Mouse (Mus musculus): ENCODE measurements around the gene Dnah7c. TPM values are rescaled to one million over a fixed set of nuclear protein-coding genes. Genes with fewer than 3 reads are reported as not detected.
"Not testable (repeated sequence)": the region's sequence is repeated elsewhere in the genome, so short reads cannot be mapped to it uniquely, and the experiment has no call there.

Dnah7c gene
- polyA plus RNA-seq (2016; fragmentation: Nextera tagmentation; extraction: Ambion mirVana), result 0.09 and 0.23 TPM in 2 replicates

- Histone ChIP-seq H3K9me3 (no peaks in the 10 kb centered on the region), H3K27me3 (ENCODE audit: insufficient read depth, poor library complexity, severe bottlenecking) (no peaks in the 10 kb centered on the region), H3K4me3 (peak within 1 kb of the TSS; percentile 72), H3K36me3 (no peaks in the 10 kb centered on the region), H3K4me1 (peaks cover 8% of the 10 kb centered on the region; the same call in 1 of the 2 replicates), H3K27ac (peak within 1 kb of the TSS; percentile 74; the same call in 1 of the 2 replicates)
- WGBS, result 9% methylated on average over 30 of the region's 30 CpGs
- DNase-seq (ENCODE audit: low spot score), result peak; percentile 79
These were observed at the start of gene Dnah7c for GRCm38 (mm10) chr1:46425137-46425925. TSS of gene Dnah7c (plus strand) at chr1:46425592.

- H3K9me3 ChIP-seq; DNase-seq (ENCODE audit: low spot score); H3K27ac ChIP-seq; H3K4me1 ChIP-seq; H3K27me3 ChIP-seq (ENCODE audit: insufficient read depth, poor library complexity, severe bottlenecking); H3K36me3 ChIP-seq; H3K4me3 ChIP-seq: not testable (repeated sequence)
- 86% methylated on average over 3 of the region's 3 CpGs for WGBS
These were observed 44.8 kb upstream of the Dnah7c start for GRCm38 (mm10) chr1:46380641-46381040.

GRCm38 (mm10) chr1:46394681-46395297, 30.6 kb upstream of the Dnah7c start:
- 72% methylated on average over 3 of the region's 4 CpGs for WGBS
- H3K36me3 ChIP-seq; H3K9me3 ChIP-seq; H3K4me1 ChIP-seq; DNase-seq (ENCODE audit: low spot score); H3K27me3 ChIP-seq (ENCODE audit: insufficient read depth, poor library complexity, severe bottlenecking); H3K4me3 ChIP-seq; H3K27ac ChIP-seq: not testable (repeated sequence)

GRCm38 (mm10) chr1:46408324-46409115, 16.9 kb upstream of the Dnah7c start:
- Histone ChIP-seq H3K4me3 (no peak overlapping the region), H3K9me3 (no peaks in the 10 kb centered on the region), H3K36me3 (no peaks in the 10 kb centered on the region), H3K27ac (no peak overlapping the region), H3K4me1 (no peaks in the 10 kb centered on the region), H3K27me3 (ENCODE audit: insufficient read depth, poor library complexity, severe bottlenecking) (no peaks in the 10 kb centered on the region)
- DNase-seq (ENCODE audit: low spot score), result no peak
- 80% methylated on average over 6 of the region's 6 CpGs for WGBS

- not testable (repeated sequence) for H3K4me3 ChIP-seq; H3K27ac ChIP-seq; H3K4me1 ChIP-seq; H3K36me3 ChIP-seq; H3K9me3 ChIP-seq; H3K27me3 ChIP-seq (ENCODE audit: insufficient read depth, poor library complexity, severe bottlenecking); DNase-seq (ENCODE audit: low spot score)
- 77% methylated on average over 7 of the region's 7 CpGs for WGBS
These were observed 10.6 kb upstream of the Dnah7c start for GRCm38 (mm10) chr1:46414798-46415197.

GRCm38 (mm10) chr1:46416946-46417345, 8.4 kb upstream of the Dnah7c start:
- not testable (repeated sequence) for DNase-seq (ENCODE audit: low spot score); H3K9me3 ChIP-seq; H3K36me3 ChIP-seq; H3K4me3 ChIP-seq; H3K27ac ChIP-seq; H3K27me3 ChIP-seq (ENCODE audit: insufficient read depth, poor library complexity, severe bottlenecking); H3K4me1 ChIP-seq
- 16% methylated on average over 3 of the region's 3 CpGs for WGBS

GRCm38 (mm10) chr1:46418966-46419365, 6.4 kb upstream of the Dnah7c start:
- H3K9me3 ChIP-seq; H3K27me3 ChIP-seq (ENCODE audit: insufficient read depth, poor library complexity, severe bottlenecking); H3K36me3 ChIP-seq; DNase-seq (ENCODE audit: low spot score); H3K4me3 ChIP-seq; H3K27ac ChIP-seq; H3K4me1 ChIP-seq: not testable (repeated sequence)
- 84% methylated on average over 4 of the region's 4 CpGs for WGBS

- Histone ChIP-seq H3K36me3 (no peaks in the 10 kb centered on the region), H3K9me3 (no peaks in the 10 kb centered on the region), H3K27ac (no peak overlapping the region), H3K4me3 (no peak overlapping the region), H3K27me3 (ENCODE audit: insufficient read depth, poor library complexity, severe bottlenecking) (no peaks in the 10 kb centered on the region), H3K4me1 (peaks cover 8% of the 10 kb centered on the region; the same call in 1 of the 2 replicates)
- 78% methylated on average over 2 of the region's 2 CpGs for WGBS
- no peak for DNase-seq (ENCODE audit: low spot score)
These were observed 3.0 kb downstream of the Dnah7c start for GRCm38 (mm10) chr1:46428401-46428800.

- WGBS, result 79% methylated on average over 1 of the region's 1 CpGs
- not testable (repeated sequence) for H3K4me1 ChIP-seq; H3K9me3 ChIP-seq; H3K27me3 ChIP-seq (ENCODE audit: insufficient read depth, poor library complexity, severe bottlenecking); H3K4me3 ChIP-seq; H3K27ac ChIP-seq; DNase-seq (ENCODE audit: low spot score); H3K36me3 ChIP-seq
These were observed 89.3 kb downstream of the Dnah7c start for GRCm38 (mm10) chr1:46514671-46515070.

- Histone ChIP-seq H3K27ac (no peak overlapping the region), H3K4me1 (no peaks in the 10 kb centered on the region), H3K27me3 (ENCODE audit: insufficient read depth, poor library complexity, severe bottlenecking) (no peaks in the 10 kb centered on the region), H3K36me3 (no peaks in the 10 kb centered on the region), H3K4me3 (no peak overlapping the region), H3K9me3 (no peaks in the 10 kb centered on the region)
- no peak for DNase-seq (ENCODE audit: low spot score)
These were observed 95.6 kb downstream of the Dnah7c start for GRCm38 (mm10) chr1:46521032-46521431.

- not testable (repeated sequence) for H3K4me3 ChIP-seq; H3K27ac ChIP-seq; DNase-seq (ENCODE audit: low spot score); H3K9me3 ChIP-seq; H3K36me3 ChIP-seq; H3K4me1 ChIP-seq; H3K27me3 ChIP-seq (ENCODE audit: insufficient read depth, poor library complexity, severe bottlenecking)
- WGBS, result 53% methylated on average over 3 of the region's 3 CpGs
These were observed 101.1 kb downstream of the Dnah7c start for GRCm38 (mm10) chr1:46526537-46526936.

- H3K4me3 ChIP-seq, result no peak overlapping the region
- H3K9me3 ChIP-seq, result no peaks in the 10 kb centered on the region
- H3K27me3 ChIP-seq (ENCODE audit: insufficient read depth, poor library complexity, severe bottlenecking), result no peaks in the 10 kb centered on the region
- DNase-seq (ENCODE audit: low spot score), result peak; percentile 42
- H3K27ac ChIP-seq, result no peak overlapping the region
- no peaks in the 10 kb centered on the region for H3K4me1 ChIP-seq
- 80% methylated on average over 2 of the region's 2 CpGs for WGBS
- H3K36me3 ChIP-seq, result no peaks in the 10 kb centered on the region
These were observed 119.5 kb downstream of the Dnah7c start for GRCm38 (mm10) chr1:46544812-46545421.

GRCm38 (mm10) chr1:46580385-46580784, 155.0 kb downstream of the Dnah7c start:
- Histone ChIP-seq H3K4me1 (no peaks in the 10 kb centered on the region), H3K9me3 (no peaks in the 10 kb centered on the region), H3K27ac (no peak overlapping the region), H3K36me3 (no peaks in the 10 kb centered on the region), H3K4me3 (no peak overlapping the region), H3K27me3 (ENCODE audit: insufficient read depth, poor library complexity, severe bottlenecking) (no peaks in the 10 kb centered on the region)
- WGBS, result 35% methylated on average over 3 of the region's 3 CpGs
- no peak for DNase-seq (ENCODE audit: low spot score)
